Mouse (Mus musculus): ENCODE measurements around the gene Polrmt. TPM values are rescaled to one million over a fixed set of nuclear protein-coding genes. Genes with fewer than 3 reads are reported as not detected.

The Polrmt gene
- total and polyA plus RNA-seq, 2 experiments from 2014 or later = 32.5 to 43.2 TPM

- Histone ChIP-seq H3K9ac (replicated peaks; ENCODE audit: low read length, poor library complexity, severe bottlenecking) (no peak overlapping the region), H3K36me3 (ENCODE audit: insufficient read depth, low read length) (peaks cover 33% of the 10 kb centered on the region), H3K4me2 (ENCODE audit: low read depth, low read length, poor library complexity, severe bottlenecking) (no peak overlapping the region), H3K27me3 (ENCODE audit: insufficient read depth, low read length) (no peaks in the 10 kb centered on the region), H3K9me3 (ENCODE audit: low read length) (no peaks in the 10 kb centered on the region), H3K4me3 (ENCODE audit: low read depth, low read length) (no peak overlapping the region), H3K4me1 (ENCODE audit: insufficient read depth, low read length) (no peaks in the 10 kb centered on the region; the same call in 1 of the 2 replicates), H3K27ac (ENCODE audit: low read depth, low read length) (no peak overlapping the region)
- no peak for ATAC-seq (ENCODE audit: low FRiP score)
- 13% methylated on average over 4 of the region's 6 CpGs for WGBS
- DNase-seq (ENCODE audit: low spot score) = peak; percentile 87
- TF ChIP-seq CTCF (IDR thresholded peaks at IDR 0.05) = peak; percentile 79
Observed at GRCm38 (mm10) chr10:79712499-79713126, 33.8 kb downstream of the Polrmt start.

- DNase-seq (ENCODE audit: low spot score) (no peak), ATAC-seq (ENCODE audit: low FRiP score) (no peak)
- Histone ChIP-seq H3K4me2 (ENCODE audit: low read depth, low read length, poor library complexity, severe bottlenecking) (no peak overlapping the region), H3K36me3 (ENCODE audit: insufficient read depth, low read length) (peaks cover 33% of the 10 kb centered on the region), H3K27ac (ENCODE audit: low read depth, low read length) (no peak overlapping the region), H3K4me3 (ENCODE audit: low read depth, low read length) (no peak overlapping the region), H3K27me3 (ENCODE audit: insufficient read depth, low read length) (no peaks in the 10 kb centered on the region), H3K9me3 (ENCODE audit: low read length) (no peaks in the 10 kb centered on the region), H3K9ac (replicated peaks; ENCODE audit: low read length, poor library complexity, severe bottlenecking) (no peak overlapping the region), H3K4me1 (ENCODE audit: insufficient read depth, low read length) (no peaks in the 10 kb centered on the region; the same call in 1 of the 2 replicates)
- WGBS = 84% methylated on average over 1 of the region's 1 CpGs
- TF ChIP-seq CTCF (IDR thresholded peaks at IDR 0.05) = peak; percentile 50
Observed at GRCm38 (mm10) chr10:79712029-79712428, 34.4 kb downstream of the Polrmt start.

- 86% methylated on average over 7 of the region's 7 CpGs for WGBS
- Histone ChIP-seq H3K4me2 (ENCODE audit: low read depth, low read length, poor library complexity, severe bottlenecking) (peak overlapping the region; percentile 18; the same call in 1 of the 2 replicates), H3K9ac (replicated peaks; ENCODE audit: low read length, poor library complexity, severe bottlenecking) (no peak overlapping the region), H3K4me3 (ENCODE audit: low read depth, low read length) (no peak overlapping the region), H3K4me1 (ENCODE audit: insufficient read depth, low read length) (peaks cover 11% of the 10 kb centered on the region; the same call in 1 of the 2 replicates), H3K36me3 (ENCODE audit: insufficient read depth, low read length) (peaks cover 37% of the 10 kb centered on the region), H3K27me3 (ENCODE audit: insufficient read depth, low read length) (no peaks in the 10 kb centered on the region), H3K27ac (ENCODE audit: low read depth, low read length) (no peak overlapping the region), H3K9me3 (ENCODE audit: low read length) (no peaks in the 10 kb centered on the region)
- DNase-seq (ENCODE audit: low spot score) = no peak
- no peak for ATAC-seq (ENCODE audit: low FRiP score)
- TF ChIP-seq CTCF (IDR thresholded peaks at IDR 0.05) = no peak
Observed at GRCm38 (mm10) chr10:79709307-79709706, 37.1 kb downstream of the Polrmt start.

GRCm38 (mm10) chr10:79708668-79709067, 37.7 kb downstream of the Polrmt start:
- Histone ChIP-seq H3K9ac (replicated peaks; ENCODE audit: low read length, poor library complexity, severe bottlenecking) (no peak overlapping the region), H3K27ac (ENCODE audit: low read depth, low read length) (no peak overlapping the region), H3K27me3 (ENCODE audit: insufficient read depth, low read length) (no peaks in the 10 kb centered on the region), H3K36me3 (ENCODE audit: insufficient read depth, low read length) (peaks cover 37% of the 10 kb centered on the region), H3K4me3 (ENCODE audit: low read depth, low read length) (no peak overlapping the region), H3K4me2 (ENCODE audit: low read depth, low read length, poor library complexity, severe bottlenecking) (peak overlapping the region; percentile 18; the same call in 1 of the 2 replicates), H3K9me3 (ENCODE audit: low read length) (no peaks in the 10 kb centered on the region), H3K4me1 (ENCODE audit: insufficient read depth, low read length) (peaks cover 11% of the 10 kb centered on the region; the same call in 1 of the 2 replicates)
- ATAC-seq (ENCODE audit: low FRiP score) (no peak), DNase-seq (ENCODE audit: low spot score) (no peak)
- 95% methylated on average over 21 of the region's 21 CpGs for WGBS
- TF ChIP-seq CTCF (IDR thresholded peaks at IDR 0.05) = no peak

- TF ChIP-seq CTCF (IDR thresholded peaks at IDR 0.05) = no peak
- H3K27ac ChIP-seq (ENCODE audit: low read depth, low read length) = no peak overlapping the region
- no peaks in the 10 kb centered on the region for H3K27me3 ChIP-seq (ENCODE audit: insufficient read depth, low read length)
- peaks cover 37% of the 10 kb centered on the region for H3K36me3 ChIP-seq (ENCODE audit: insufficient read depth, low read length)
- ATAC-seq (ENCODE audit: low FRiP score) (no peak), DNase-seq (ENCODE audit: low spot score) (no peak)
- peaks cover 11% of the 10 kb centered on the region; the same call in 1 of the 2 replicates for H3K4me1 ChIP-seq (ENCODE audit: insufficient read depth, low read length)
- H3K9me3 ChIP-seq (ENCODE audit: low read length) = no peaks in the 10 kb centered on the region
- 65% methylated on average over 4 of the region's 4 CpGs for WGBS
- H3K4me3 ChIP-seq (ENCODE audit: low read depth, low read length) = no peak overlapping the region
- H3K9ac ChIP-seq (replicated peaks; ENCODE audit: low read length, poor library complexity, severe bottlenecking) = no peak overlapping the region
- no peak overlapping the region for H3K4me2 ChIP-seq (ENCODE audit: low read depth, low read length, poor library complexity, severe bottlenecking)
Observed at GRCm38 (mm10) chr10:79707759-79708158, 38.6 kb downstream of the Polrmt start.

- Histone ChIP-seq H3K9me3 (ENCODE audit: low read length) (no peaks in the 10 kb centered on the region), H3K27me3 (ENCODE audit: insufficient read depth, low read length) (no peaks in the 10 kb centered on the region), H3K4me1 (ENCODE audit: insufficient read depth, low read length) (peaks cover 11% of the 10 kb centered on the region; the same call in 1 of the 2 replicates), H3K9ac (replicated peaks; ENCODE audit: low read length, poor library complexity, severe bottlenecking) (no peak overlapping the region), H3K36me3 (ENCODE audit: insufficient read depth, low read length) (peaks cover 37% of the 10 kb centered on the region), H3K27ac (ENCODE audit: low read depth, low read length) (no peak overlapping the region), H3K4me2 (ENCODE audit: low read depth, low read length, poor library complexity, severe bottlenecking) (peak overlapping the region; percentile 89; the same call in 1 of the 2 replicates), H3K4me3 (ENCODE audit: low read depth, low read length) (peak overlapping the region; percentile 54; the same call in 1 of the 2 replicates)
- DNase-seq (ENCODE audit: low spot score) (no peak), ATAC-seq (ENCODE audit: low FRiP score) (no peak)
- WGBS = 89% methylated on average over 1 of the region's 1 CpGs
- TF ChIP-seq CTCF (IDR thresholded peaks at IDR 0.05) = no peak
Observed at GRCm38 (mm10) chr10:79707162-79707561, 39.2 kb downstream of the Polrmt start.
